Mouse (Mus musculus) gastrocnemius, postnatal 36 days (tissue): ENCODE data around the gene Cntnap2. TPM values are rescaled to one million over a fixed set of nuclear protein-coding genes. Genes with fewer than 3 reads are reported as not detected.

Source experiments
- DNase-seq, 2 experiments: peaks; one replicate each; pipeline ENCODE4 v3.0.0; 2022
- intact Hi-C: fragments of 180-260 bp; cut with DNase I; formaldehyde crosslinking; loops from one replicate; pipeline ENCODE4 v1.15.1; 2025
- total RNA-seq, 2 experiments: library from RNA; stranded (reverse); gene quantifications; 2 replicates each; pipeline ENCODE4 v1.2.3; 2021

Cntnap2 gene
- total RNA-seq, 2 experiments from 2014 or later = 6.3 to 6.6 TPM

GRCm38 (mm10) chr6:45871409-45871992 is 812.3 kb downstream of the Cntnap2 start:
- DNase-seq = no peak
- intact Hi-C loops = no loop called here

DNA sequence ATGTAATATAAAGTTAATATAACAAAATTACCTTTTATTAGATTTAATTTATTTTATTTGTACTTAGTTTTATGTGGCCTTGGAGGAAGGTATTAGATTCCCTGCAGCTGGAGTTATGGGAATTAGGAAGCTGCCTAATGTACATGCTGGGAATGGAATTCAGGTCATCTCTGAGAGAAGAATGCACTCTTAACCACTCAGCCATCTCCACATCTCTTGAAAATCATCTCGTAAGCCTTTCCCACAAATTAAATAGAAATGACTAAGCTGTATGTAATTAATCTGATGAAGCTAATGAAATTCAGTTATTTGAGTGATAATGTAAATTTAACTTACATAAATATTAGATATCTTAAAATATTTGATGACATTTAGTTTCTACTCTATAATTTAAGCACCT is 826.3 kb downstream of the Cntnap2 start:
- intact Hi-C loops = no loop called here
- no peak for DNase-seq

GRCm38 (mm10) chr6:45887901-45888300 is 828.7 kb downstream of the Cntnap2 start:
- DNase-seq = no peak
- intact Hi-C loops = no loop called here

- no peak for DNase-seq
- intact Hi-C loops = no loop called here
These were observed 879.1 kb downstream of the Cntnap2 start for GRCm38 (mm10) chr6:45938263-45938662.

DNA sequence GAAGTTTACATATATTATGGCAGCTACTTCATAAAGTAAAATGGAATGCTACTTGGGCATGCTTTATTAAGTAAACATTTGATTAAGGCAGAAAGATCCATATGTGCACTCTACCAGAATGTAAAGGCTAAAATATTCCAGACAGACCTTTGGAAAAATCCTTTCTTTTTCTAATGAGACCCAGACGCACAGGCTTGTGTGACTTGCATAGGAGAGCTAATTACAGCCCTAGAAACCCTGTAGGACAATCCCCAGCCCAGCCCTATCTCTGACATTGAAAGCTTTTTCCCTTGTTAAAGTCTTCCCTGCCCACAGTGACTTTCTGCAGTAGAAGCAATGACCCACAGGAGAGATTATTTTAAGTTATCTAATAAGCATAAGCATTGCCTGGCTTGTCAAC is 879.6 kb downstream of the Cntnap2 start:
- DNase-seq = no peak
- intact Hi-C loops = no loop called here

GRCm38 (mm10) chr6:45945144-45945985 is 886.2 kb downstream of the Cntnap2 start:
- intact Hi-C loops = no loop called here

DNA sequence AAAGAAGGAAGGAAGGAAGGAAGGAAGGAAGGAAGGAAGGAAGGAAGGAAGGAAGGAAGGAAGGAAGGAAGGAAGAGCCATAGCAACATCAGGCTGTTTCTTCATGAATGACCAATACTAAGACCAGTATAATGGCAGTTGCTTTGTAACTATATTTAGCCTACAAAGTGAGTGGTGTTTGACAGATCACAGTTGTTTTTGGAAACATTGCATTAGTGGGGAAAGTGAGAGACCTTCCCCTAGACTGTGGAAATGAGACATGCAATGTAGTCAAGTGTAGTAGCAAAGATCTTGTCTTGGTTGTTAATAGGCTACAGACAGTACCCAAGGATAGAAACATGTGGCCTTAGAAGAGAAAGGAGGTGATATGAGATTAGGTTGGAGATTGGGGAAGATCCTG is 895.6 kb downstream of the Cntnap2 start:
- DNase-seq = no peak
- intact Hi-C loops = no loop called here

More at GRCm38 (mm10) chr6:45945144-45945985, 886.2 kb downstream of the Cntnap2 start:
- no peak for DNase-seq

GRCm38 (mm10) chr6:45964494-45964893 is 905.3 kb downstream of the Cntnap2 start:
- no peak for DNase-seq
- intact Hi-C loops = no loop called here

- intact Hi-C loops = no loop called here
- DNase-seq = no peak
These were observed 915.5 kb downstream of the Cntnap2 start for GRCm38 (mm10) chr6:45974471-45975154.

GRCm38 (mm10) chr6:45979171-45979570 is 920.0 kb downstream of the Cntnap2 start:
- intact Hi-C loops = no loop called here
- DNase-seq = no peak

GRCm38 (mm10) chr6:45988051-45988450 is 928.9 kb downstream of the Cntnap2 start:
- intact Hi-C loops = no loop called here

DNA sequence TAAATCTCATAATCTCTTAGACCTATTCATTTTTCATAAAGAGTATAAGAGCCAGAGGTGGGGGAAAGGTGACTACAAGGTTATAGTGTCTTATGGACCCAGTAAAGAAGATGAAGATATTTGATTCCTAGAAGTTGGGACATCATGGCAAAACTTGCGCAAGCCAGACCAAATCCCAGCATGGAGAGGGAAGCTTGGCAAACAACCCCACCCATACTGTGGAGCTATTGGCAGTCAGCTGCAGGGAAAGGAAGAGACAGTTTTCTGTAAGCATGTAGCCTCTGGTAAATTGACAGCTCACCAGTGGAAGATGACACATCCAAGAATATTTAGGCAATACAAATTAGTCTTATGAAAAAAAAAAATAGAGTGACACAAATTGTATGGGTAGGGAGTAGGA is 931.9 kb downstream of the Cntnap2 start:
- intact Hi-C loops = no loop called here
- no peak for DNase-seq

More at GRCm38 (mm10) chr6:45988051-45988450, 928.9 kb downstream of the Cntnap2 start:
- no peak for DNase-seq

DNA sequence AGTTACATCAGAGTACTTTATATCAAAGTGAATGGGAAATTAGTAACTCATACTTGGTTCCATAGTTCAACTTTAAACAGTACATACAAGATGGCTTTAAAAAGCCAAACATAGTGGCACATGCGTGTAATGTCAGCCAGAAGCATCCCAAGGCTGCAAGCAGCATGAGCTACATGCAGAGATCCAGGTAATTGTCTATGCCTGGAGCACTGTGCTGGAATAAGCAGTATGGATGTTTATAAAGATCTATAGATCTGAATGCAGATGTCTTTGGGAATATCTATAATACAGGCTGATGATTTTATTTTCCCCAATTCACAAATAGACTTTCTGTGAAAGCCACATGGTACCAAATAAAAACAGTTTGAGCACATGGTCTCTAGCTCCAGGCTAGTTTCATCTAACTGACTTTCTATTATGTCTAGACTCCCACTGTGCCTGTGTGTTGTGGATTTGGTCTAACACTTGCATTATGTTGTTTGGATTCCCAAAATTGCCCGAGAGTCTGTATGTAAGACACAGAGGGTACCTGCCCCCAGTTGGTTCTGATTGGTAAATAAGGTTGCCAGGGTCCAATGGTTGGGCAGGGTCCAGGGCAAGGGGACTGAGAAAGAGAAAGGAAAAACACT is 963.5 kb downstream of the Cntnap2 start:
- intact Hi-C loops = no loop called here
- no peak for DNase-seq

DNA sequence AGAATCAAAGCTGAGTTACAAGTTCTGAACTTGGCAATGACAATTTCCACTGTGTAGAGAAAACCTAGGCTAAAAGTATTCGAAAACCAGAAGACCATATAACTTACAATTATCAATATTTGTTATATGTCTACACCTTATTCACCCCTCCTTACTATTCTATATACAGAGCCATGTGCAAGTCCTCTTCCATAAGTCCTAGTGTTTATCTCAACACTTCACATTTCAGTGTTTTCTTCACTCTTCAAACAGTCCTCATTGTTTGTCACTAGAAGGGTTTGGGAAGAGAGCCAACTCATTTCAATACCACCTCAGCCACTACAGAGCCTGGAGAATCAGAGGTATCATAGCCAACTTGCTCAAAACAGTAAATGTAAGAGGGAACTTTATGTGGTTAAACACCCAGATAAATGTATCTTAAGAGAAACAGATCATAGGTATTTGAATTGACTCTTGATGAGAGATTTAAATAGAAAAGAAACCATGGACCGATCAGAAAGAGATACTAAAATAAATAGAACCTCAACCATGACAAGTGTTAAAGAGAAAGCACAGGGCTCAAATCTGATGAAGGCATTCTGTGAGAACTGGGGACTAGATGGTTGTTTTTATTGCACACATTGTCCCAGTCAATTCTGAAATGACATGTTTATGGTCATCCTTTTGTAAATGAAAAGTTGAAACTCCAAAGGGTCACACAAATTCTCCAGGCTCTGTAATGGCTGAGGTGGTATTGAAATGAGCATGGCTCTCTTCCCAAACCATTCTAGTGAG is 972.9 kb downstream of the Cntnap2 start:
- no peak for DNase-seq
- intact Hi-C loops = no loop called here

DNA sequence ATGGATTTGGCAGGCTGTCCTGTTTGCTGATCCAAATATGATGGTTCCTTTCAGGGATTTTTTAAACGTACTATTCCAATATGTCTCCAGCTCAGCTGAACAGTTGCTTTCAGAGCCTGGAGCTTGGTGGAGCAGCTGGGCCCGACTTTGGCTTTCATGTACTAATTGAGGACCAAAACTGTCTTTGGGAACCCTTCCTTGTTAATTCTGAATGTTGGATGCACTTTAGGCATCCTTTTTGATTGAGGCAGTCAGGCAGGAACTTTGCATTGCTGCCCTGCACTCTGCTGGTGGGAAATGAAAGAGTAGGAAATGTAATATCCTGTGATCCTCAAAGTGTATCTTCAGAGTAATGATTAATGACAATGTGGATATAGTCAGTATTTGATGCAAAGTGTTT is 974.0 kb downstream of the Cntnap2 start:
- no peak for DNase-seq
- intact Hi-C loops = no loop called here

GRCm38 (mm10) chr6:46040671-46041070 is 981.5 kb downstream of the Cntnap2 start:
- DNase-seq = no peak
- intact Hi-C loops = no loop called here

DNA sequence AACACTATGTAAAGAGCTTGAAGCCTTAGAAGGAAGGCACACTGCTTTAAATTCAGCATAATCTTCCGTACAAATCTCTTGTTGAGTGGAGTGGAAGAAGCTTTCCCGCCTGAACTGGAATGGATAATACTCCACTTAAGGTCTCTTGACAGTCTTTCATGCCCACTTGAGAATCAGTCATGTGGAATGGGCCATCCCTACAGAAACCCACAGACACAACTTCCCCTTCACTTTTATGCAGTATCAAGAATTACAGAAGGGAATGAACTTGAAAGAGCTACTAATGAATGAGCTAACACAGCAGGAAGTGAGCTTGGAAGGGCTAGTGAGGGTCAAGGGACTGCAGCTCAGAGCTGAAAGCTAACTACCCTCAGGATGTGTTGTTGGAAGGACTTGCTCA is 1021.1 kb downstream of the Cntnap2 start:
- intact Hi-C loops = no loop called here

GRCm38 (mm10) chr6:46081432-46081831 is 1022.3 kb downstream of the Cntnap2 start:
- intact Hi-C loops = no loop called here
- no peak for DNase-seq

More for the DNA sequence above, 1021.1 kb downstream of the Cntnap2 start:
- no peak for DNase-seq

GRCm38 (mm10) chr6:46143189-46143841 is 1084.2 kb downstream of the Cntnap2 start:
- DNase-seq = no peak
- intact Hi-C loops = no loop called here

- intact Hi-C loops = no loop called here
- DNase-seq = no peak
These were observed 1107.7 kb downstream of the Cntnap2 start for GRCm38 (mm10) chr6:46166837-46167236.
